Mouse (Mus musculus) C2C12 (cell line): Measurements from ENCODE around the gene Ehmt1. TPM values are rescaled to one million over a fixed set of nuclear protein-coding genes. Genes with fewer than 3 reads are reported as not detected.

Experiments used
- H3K27me3 ChIP-seq: one replicate; pipeline ENCODE4 v1.6.1; 2011; ENCODE audit not compliant: control insufficient read depth, insufficient read depth, insufficient read length
- H3K36me3 ChIP-seq: one replicate; pipeline ENCODE4 v1.6.1; 2011; ENCODE audit not compliant: control insufficient read depth, insufficient read depth
- H3K4me3 ChIP-seq: one replicate; pipeline ENCODE4 v1.5.1; 2011; ENCODE audit warnings: mild to moderate bottlenecking, control low read depth; ENCODE audit not compliant: poor library complexity, insufficient read depth, severe bottlenecking
- H3K79me2 ChIP-seq: one replicate; pipeline ENCODE4 v1.6.1; 2011; ENCODE audit not compliant: control insufficient read depth, insufficient read depth
- H3K79me3 ChIP-seq: one replicate; pipeline ENCODE4 v1.6.1; 2011; ENCODE audit warnings: low read depth, control low read depth
- H3ac ChIP-seq: one replicate; pipeline ENCODE3; 2011; ENCODE audit warnings: low read depth; ENCODE audit not compliant: control insufficient read depth, insufficient read length
- CEBPB ChIP-seq: IDR thresholded peaks from one replicate; pipeline ENCODE4 v1.6.1; 2011; ENCODE audit warnings: low read depth, mild to moderate bottlenecking, control low read depth, moderate library complexity
- CTCF ChIP-seq: IDR thresholded peaks from one replicate; pipeline ENCODE4 v1.5.1; 2011; ENCODE audit not compliant: control insufficient read depth, insufficient read depth, insufficient read length
- FOSL1 ChIP-seq: IDR thresholded peaks from one replicate; pipeline ENCODE4 v1.8.0; 2011; ENCODE audit warnings: mild to moderate bottlenecking, low read length; ENCODE audit not compliant: poor library complexity, insufficient read depth, severe bottlenecking
- MAX ChIP-seq: IDR thresholded peaks from one replicate; pipeline ENCODE4 v1.6.1; 2011; ENCODE audit warnings: mild to moderate bottlenecking, control low read depth
- MYOD1 ChIP-seq: IDR thresholded peaks from one replicate; pipeline ENCODE4 v1.6.1; 2011; ENCODE audit warnings: low read depth; ENCODE audit not compliant: control insufficient read depth, insufficient read length
- MYOG ChIP-seq: IDR thresholded peaks from one replicate; pipeline ENCODE4 v1.6.1; 2011; ENCODE audit not compliant: control insufficient read depth, insufficient read length; ENCODE audit errors: extremely low read depth
- USF1 ChIP-seq: IDR thresholded peaks from one replicate; pipeline ENCODE4 v1.6.1; 2011; ENCODE audit warnings: low read depth, mild to moderate bottlenecking, control low read depth, moderate library complexity
- polyA plus RNA-seq: library from polyadenylated mRNA; unstranded; fragments of >200 nt; fragmentation: generic; extraction: Trizol; gene quantifications from one replicate; pipeline ENCODE4 v1.2.1, GENCODE M21; 2012; ENCODE audit warnings: missing spikeins

The Ehmt1 gene
- polyA plus RNA-seq, 1 experiment = 18.3 TPM

DNA sequence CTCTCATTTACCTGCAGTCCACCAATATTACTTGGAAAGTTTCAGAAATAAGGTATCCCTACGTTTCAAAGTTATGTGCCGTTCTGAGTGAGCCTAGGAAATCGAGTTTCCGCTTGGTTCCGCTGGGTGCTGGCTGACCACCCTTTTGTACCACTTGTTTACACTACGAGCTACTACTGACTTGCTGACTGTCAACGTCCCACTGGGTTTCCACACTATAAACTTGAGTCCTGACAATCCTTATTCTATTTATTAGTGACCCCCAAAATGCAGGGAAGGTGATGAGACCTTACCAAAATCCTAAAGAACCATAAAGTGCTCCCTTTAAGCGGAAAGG lies 393 bp upstream of the Ehmt1 start:
- Histone ChIP-seq H3K79me3 (peaks cover 41% of the 10 kb centered on the region), H3K27me3 (no peaks in the 10 kb centered on the region), H3K4me3 (peak overlapping the region; percentile 100), H3K79me2 (peaks cover 47% of the 10 kb centered on the region), H3ac (peak overlapping the region; percentile 53), H3K36me3 (no peaks in the 10 kb centered on the region)
- no peak for TF ChIP-seq MYOD1
- no peak for TF ChIP-seq USF1
- TF ChIP-seq MAX = no peak

DNA sequence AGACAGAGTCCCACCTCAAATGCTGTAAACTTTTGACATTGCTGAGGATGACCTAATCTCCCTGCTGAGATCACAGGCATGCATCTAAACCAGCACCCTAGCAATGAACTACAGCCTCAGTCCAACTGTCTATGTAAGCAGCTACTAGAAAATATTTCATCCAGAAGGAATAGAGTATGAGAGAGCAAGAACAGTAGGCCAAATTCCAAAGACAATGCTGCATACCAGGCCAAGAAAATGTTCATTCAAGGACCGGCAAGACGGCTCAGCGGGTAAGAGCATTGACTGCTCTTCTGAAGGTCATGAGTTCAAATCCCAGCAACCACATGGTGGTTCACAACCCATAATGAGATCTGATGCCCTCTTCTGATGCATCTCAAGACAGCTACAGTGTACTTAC lies 4.7 kb downstream of the Ehmt1 start:
- Histone ChIP-seq H3K79me2 (peaks cover 97% of the 10 kb centered on the region), H3K4me3 (no peak overlapping the region), H3ac (no peak overlapping the region), H3K27me3 (no peaks in the 10 kb centered on the region), H3K79me3 (peaks cover 84% of the 10 kb centered on the region), H3K36me3 (peaks cover 18% of the 10 kb centered on the region)
- TF ChIP-seq MAX (no peak), MYOG (no peak), MYOD1 (no peak)

DNA sequence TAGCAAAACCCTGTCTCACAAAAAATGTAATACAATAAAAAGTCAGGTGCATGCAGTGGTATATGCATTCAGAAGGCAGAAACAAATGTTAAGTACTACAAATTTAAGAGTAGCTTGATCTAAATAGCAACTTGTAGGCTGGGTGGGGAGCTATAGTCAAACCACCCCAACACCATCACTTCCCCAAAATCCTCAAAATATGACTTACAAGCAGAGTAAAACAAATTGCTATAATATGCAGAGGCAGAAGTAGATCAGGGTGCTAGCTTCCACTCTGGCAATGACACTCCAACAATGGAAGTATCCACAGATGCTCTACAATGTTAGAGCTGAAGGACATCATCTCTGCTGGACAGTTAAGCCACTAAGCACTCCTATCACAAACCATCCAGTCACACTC lies 6.8 kb downstream of the Ehmt1 start:
- peaks cover 21% of the 10 kb centered on the region for H3K36me3 ChIP-seq
- no peak overlapping the region for H3K4me3 ChIP-seq
- peaks cover 100% of the 10 kb centered on the region for H3K79me2 ChIP-seq
- TF ChIP-seq MAX (no peak), MYOD1 (no peak), CEBPB (no peak)
- H3K27me3 ChIP-seq = no peaks in the 10 kb centered on the region
- no peak overlapping the region for H3ac ChIP-seq
- H3K79me3 ChIP-seq = peaks cover 92% of the 10 kb centered on the region

DNA sequence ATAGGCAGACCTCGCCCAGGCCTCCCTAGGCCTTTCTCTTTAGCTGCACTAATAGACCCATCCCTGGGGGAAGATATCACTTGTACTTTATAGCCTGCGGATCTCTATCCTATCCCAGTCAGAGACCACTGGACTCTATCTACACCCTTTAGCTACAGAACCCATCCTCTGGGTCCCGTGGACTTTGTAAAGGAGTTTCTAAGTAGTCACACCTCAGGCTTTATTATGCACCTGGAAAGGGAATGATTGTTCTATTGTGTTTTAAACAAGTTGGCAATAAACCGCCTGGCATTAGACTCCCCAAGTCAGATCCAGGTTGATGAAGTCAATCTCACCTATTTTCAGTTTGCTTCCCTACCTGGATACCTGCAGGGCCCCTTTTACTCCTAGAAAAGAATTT lies 7.2 kb downstream of the Ehmt1 start:
- H3K36me3 ChIP-seq = peaks cover 21% of the 10 kb centered on the region
- H3K79me3 ChIP-seq = peaks cover 91% of the 10 kb centered on the region
- H3K79me2 ChIP-seq = peaks cover 100% of the 10 kb centered on the region
- TF ChIP-seq USF1 (no peak), MYOG (no peak), FOSL1 (no peak), MAX (no peak), MYOD1 (no peak), CEBPB (no peak), CTCF (no peak)
- no peak overlapping the region for H3ac ChIP-seq
- H3K27me3 ChIP-seq = no peaks in the 10 kb centered on the region
- H3K4me3 ChIP-seq = no peak overlapping the region

DNA sequence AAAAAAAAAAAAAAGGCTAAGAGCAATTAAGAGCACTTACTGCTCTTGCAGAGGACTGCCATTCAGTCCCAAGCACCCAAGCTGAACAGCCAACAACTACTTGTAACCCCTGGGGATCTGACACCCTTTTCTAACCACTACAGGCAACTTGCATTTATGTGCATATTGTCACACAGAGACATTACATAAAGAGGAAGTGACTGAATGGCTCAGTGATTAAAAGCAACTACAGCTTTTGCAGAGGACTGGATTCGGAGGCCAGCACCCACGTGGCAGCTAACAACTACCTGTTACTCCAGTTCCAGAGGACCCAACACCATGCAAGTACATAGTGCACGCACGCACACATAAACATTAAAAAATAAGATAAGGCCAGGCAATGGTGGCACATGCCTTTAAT lies 8.9 kb downstream of the Ehmt1 start:
- TF ChIP-seq CEBPB (no peak), CTCF (no peak), FOSL1 (no peak), MAX (no peak), MYOG (no peak), USF1 (no peak), MYOD1 (no peak)
- Histone ChIP-seq H3K79me2 (peaks cover 100% of the 10 kb centered on the region), H3K79me3 (peaks cover 91% of the 10 kb centered on the region), H3K27me3 (no peaks in the 10 kb centered on the region), H3K36me3 (peaks cover 21% of the 10 kb centered on the region), H3ac (no peak overlapping the region), H3K4me3 (no peak overlapping the region)

DNA sequence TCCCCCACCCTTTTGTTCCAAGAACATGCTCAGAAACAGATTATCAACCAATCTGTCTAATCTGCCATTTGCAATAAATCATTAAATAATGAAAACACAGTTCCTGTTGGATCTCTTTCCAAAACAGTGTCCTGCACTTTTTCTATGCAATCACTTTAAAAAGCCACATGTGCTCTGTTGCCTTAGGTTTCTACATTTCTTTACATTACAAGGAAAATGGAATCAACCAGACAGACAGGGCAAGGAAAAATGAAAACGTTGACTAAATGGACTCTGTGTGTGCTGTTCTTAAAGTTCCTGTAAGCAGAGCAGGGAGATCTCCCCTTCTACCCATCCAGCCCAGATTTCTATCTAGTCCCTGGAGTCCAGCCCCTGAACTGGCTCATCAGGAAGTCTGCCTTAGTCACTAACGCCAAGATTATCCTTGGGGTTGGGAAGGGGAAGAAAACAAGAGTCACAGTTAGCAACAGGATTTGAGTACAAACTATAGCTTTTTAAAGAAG lies 13.7 kb downstream of the Ehmt1 start:
- TF ChIP-seq MYOD1 = no peak

DNA sequence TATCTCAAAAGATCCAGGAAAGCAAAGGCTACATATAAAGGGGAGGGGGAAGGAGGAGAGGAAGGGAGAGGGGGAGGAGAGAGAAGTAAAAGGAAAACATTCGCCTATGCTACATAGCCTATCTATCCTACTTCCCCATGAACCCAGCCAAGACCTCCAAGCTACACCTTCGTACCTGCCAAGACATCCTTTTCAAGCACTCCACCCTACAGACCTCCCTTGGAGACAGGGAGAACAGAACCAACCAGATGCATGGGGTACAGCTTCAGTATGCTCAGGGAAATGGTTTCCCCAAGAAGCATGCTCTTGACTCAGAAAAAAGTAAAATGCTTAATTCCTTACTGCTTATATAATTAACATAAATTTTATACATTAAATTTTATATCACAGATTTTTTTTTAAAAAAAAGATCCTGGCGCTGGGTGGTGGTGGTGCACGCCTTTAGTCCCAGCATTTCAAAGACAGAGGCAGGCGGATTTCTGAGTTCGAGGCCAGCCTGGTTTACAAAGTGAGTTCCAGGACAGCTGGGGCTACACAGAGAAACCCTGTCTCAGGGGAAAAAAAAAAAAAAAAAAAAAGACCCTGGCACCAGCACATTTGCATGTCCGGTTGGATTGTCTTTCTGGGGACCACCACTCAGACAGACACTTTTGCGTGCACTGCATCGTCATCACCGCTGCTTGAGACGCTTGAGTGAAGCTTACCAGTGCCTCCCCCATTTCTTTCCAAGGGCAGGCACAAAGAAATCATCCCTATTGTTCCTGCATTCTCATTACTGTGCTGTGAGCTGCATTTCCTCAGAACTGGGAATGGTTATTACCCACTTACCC lies 14.4 kb downstream of the Ehmt1 start:
- Histone ChIP-seq H3K27me3 (no peaks in the 10 kb centered on the region), H3K79me2 (peaks cover 100% of the 10 kb centered on the region), H3K79me3 (peaks cover 95% of the 10 kb centered on the region), H3K4me3 (no peak overlapping the region), H3K36me3 (peaks cover 5% of the 10 kb centered on the region), H3ac (no peak overlapping the region)
- TF ChIP-seq USF1 (no peak), FOSL1 (no peak), MYOD1 (no peak), MAX (no peak), CEBPB (no peak), MYOG (no peak), CTCF (no peak)

More for the DNA sequence above, 13.7 kb downstream of the Ehmt1 start:
- Histone ChIP-seq H3K27me3 (no peaks in the 10 kb centered on the region), H3ac (no peak overlapping the region), H3K79me2 (peaks cover 100% of the 10 kb centered on the region), H3K36me3 (peaks cover 7% of the 10 kb centered on the region), H3K4me3 (no peak overlapping the region), H3K79me3 (peaks cover 94% of the 10 kb centered on the region)
